In the genomic region with DNA sequence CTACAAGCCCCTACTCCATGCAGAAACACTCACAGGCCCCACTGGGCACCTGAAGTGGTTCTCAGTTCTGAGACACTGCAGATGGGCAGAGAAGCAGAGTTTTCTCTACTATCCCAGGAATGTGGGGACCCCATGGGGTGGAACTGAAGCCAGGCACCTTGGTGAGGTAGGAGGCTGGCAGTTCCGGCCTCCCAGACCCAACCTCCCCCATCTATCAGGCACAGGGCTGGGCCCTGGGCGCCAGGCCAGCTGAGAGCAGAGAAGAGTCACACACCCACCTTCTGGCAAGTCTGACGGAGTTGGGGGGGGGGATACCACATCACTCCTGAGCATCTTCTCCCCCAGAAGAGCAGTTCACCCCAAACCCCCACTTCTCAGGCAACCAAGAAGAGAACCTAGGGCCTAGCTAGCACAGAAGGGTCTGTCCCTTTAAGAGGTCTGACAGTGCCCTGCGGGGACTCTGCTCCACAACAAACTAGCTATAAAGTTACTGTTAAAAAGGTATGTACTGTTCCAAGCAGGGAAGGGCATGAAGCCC, we compare ENCODE assay signal across 8 mouse cellular contexts. TPM values are rescaled to one million over a fixed set of nuclear protein-coding genes. Genes with fewer than 3 reads are reported as not detected.
DNase-seq lines count a peak whose midpoint lies in the region; ATAC-seq and TF ChIP-seq lines count a peak whose summit lies in the region.

No protein-coding gene starts in this region.

- peaks cover 35% of the 10 kb centered on the region for H3K4me1 ChIP-seq in midbrain, embryonic 10.5 days
- peaks cover 14% of the 10 kb centered on the region for H3K4me1 ChIP-seq in midbrain, embryonic 14.5 days (ENCODE audit: control insufficient read depth, insufficient read depth, low read length)
- peaks cover 76% of the 10 kb centered on the region for H3K4me1 ChIP-seq in kidney, embryonic 15.5 days
- peaks cover 27% of the 10 kb centered on the region for H3K4me1 ChIP-seq in small intestine, adult 2 months (ENCODE audit: control insufficient read depth, insufficient read depth, insufficient read length, low read length)

- H3K4me2 ChIP-seq in midbrain, embryonic 14.5 days (ENCODE audit: low read length): no peak overlapping the region
- H3K4me2 ChIP-seq in kidney, embryonic 15.5 days: peak overlapping the region; percentile 63

- peaks cover 86% of the 10 kb centered on the region for H3K36me3 ChIP-seq in midbrain, embryonic 10.5 days
- H3K36me3 ChIP-seq in midbrain, embryonic 14.5 days (ENCODE audit: control insufficient read depth, insufficient read depth, low read length): peaks cover 48% of the 10 kb centered on the region
- peaks cover 65% of the 10 kb centered on the region for H3K36me3 ChIP-seq in kidney, embryonic 15.5 days
- peaks cover 45% of the 10 kb centered on the region for H3K36me3 ChIP-seq in small intestine, adult 2 months (ENCODE audit: control insufficient read depth, insufficient read depth, low read length)

- no peak for TF ChIP-seq POLR2A in small intestine, adult 2 months (IDR thresholded peaks at IDR 0.05; ENCODE audit: low read depth, low read length)

- H3K4me3 ChIP-seq in midbrain, embryonic 10.5 days: no peak overlapping the region
- no peak overlapping the region for H3K4me3 ChIP-seq in midbrain, embryonic 14.5 days (replicated peaks; ENCODE audit: low read depth, low read length)
- H3K4me3 ChIP-seq in kidney, embryonic 15.5 days (replicated peaks): peak overlapping the region; percentile 41
- H3K4me3 ChIP-seq in small intestine, adult 2 months (ENCODE audit: low read depth, low read length): peak overlapping the region; percentile 65

- WGBS in midbrain, embryonic 10.5 days: 72% methylated on average over 4 of the region's 4 CpGs
- 73% methylated on average over 4 of the region's 4 CpGs for WGBS in midbrain, embryonic 14.5 days
- 37% methylated on average over 4 of the region's 4 CpGs for WGBS in kidney, embryonic 15.5 days
- whole genome bisulfite sequencing in small intestine, adult 2 months: 24% methylated on average over 4 of the region's 4 CpGs

- TF ChIP-seq CTCF in small intestine, adult 2 months (IDR thresholded peaks at IDR 0.05; ENCODE audit: extremely low read depth, insufficient read length, insufficient replicate concordance, low read depth, low read length): no peak

- H3K9ac ChIP-seq in midbrain, embryonic 14.5 days (replicated peaks; ENCODE audit: low read length): no peak overlapping the region
- peak overlapping the region; percentile 51 for H3K9ac ChIP-seq in kidney, embryonic 15.5 days

- 0 out of 2 replicates have a peak overlapping the region, but pooled peaks have one; percentile 19 for H3K27ac ChIP-seq in midbrain, embryonic 10.5 days (replicated peaks)
- H3K27ac ChIP-seq in midbrain, embryonic 14.5 days (replicated peaks; ENCODE audit: low read depth, low read length): no peak overlapping the region
- peak overlapping the region; percentile 92 for H3K27ac ChIP-seq in kidney, embryonic 15.5 days
- peak overlapping the region; percentile 85 for H3K27ac ChIP-seq in small intestine, adult 2 months (ENCODE audit: insufficient read depth, low read depth, low read length)

- no peak for ATAC-seq in midbrain, embryonic 14.5 days (ENCODE audit: low FRiP score, low TSS enrichment)
- ATAC-seq in erythroid progenitor cell, adult 5-6 weeks (replicated peaks; ENCODE audit: low FRiP score, poor library complexity, severe bottlenecking): peak; percentile 56
- ATAC-seq in kidney, embryonic 15.5 days (replicated peaks; ENCODE audit: low FRiP score): no peak

- no peak for DNase-seq in midbrain, embryonic 10.5 days (ENCODE audit: low spot score)
- no peak for DNase-seq in midbrain, embryonic 14.5 days
- no peak for DNase-seq in layer of hippocampus, postnatal 14 days (ENCODE audit: low spot score in 2 of 2)
- DNase-seq in layer of hippocampus, adult 11-12 months (ENCODE audit: low spot score): no peak
- DNase-seq in adrenal gland, adult 18-20 months (ENCODE audit: low spot score in 2 of 2): no peak

- no peaks in the 10 kb centered on the region for H3K9me3 ChIP-seq in midbrain, embryonic 10.5 days (replicated peaks)
- H3K9me3 ChIP-seq in midbrain, embryonic 14.5 days (ENCODE audit: control insufficient read depth, low read length): no peaks in the 10 kb centered on the region
- H3K9me3 ChIP-seq in kidney, embryonic 15.5 days (replicated peaks): no peaks in the 10 kb centered on the region

- no peaks in the 10 kb centered on the region for H3K27me3 ChIP-seq in midbrain, embryonic 10.5 days (ENCODE audit: low read depth, poor library complexity, severe bottlenecking)
- H3K27me3 ChIP-seq in midbrain, embryonic 14.5 days (ENCODE audit: control insufficient read depth, insufficient read depth, low read length): no peaks in the 10 kb centered on the region
- H3K27me3 ChIP-seq in kidney, embryonic 15.5 days: no peaks in the 10 kb centered on the region
- H3K27me3 ChIP-seq in small intestine, adult 2 months (ENCODE audit: control insufficient read depth, insufficient read depth, low read length): no peaks in the 10 kb centered on the region

RNA-seq across cellular contexts. Expression of gene Adcy6, which starts 6.9 kb away (rescaled TPM):
- 11.8 and 12.1 TPM in 2 replicates for polyA plus RNA-seq in midbrain, embryonic 10.5 days (2016; fragmentation: Nextera tagmentation; extraction: Ambion mirVana)
- 9.6 and 12.2 TPM in 2 replicates for polyA plus RNA-seq in midbrain, embryonic 14.5 days (2014; fragmentation: Nextera tagmentation; extraction: Ambion mirVana)
- total RNA-seq in erythroid progenitor cell, adult 5-6 weeks (2015; ENCODE audit: low replicate concordance): 62.3 and 81.3 TPM in 2 replicates
- 133 and 140 TPM in 2 replicates for total RNA-seq in erythroid progenitor cell, adult 5-6 weeks (2017; ENCODE audit: low replicate concordance)
- 23.6 and 25.4 TPM in 2 replicates for polyA plus RNA-seq in kidney, embryonic 15.5 days (2015; fragmentation: Nextera tagmentation; extraction: Ambion mirVana)
- polyA plus RNA-seq in small intestine, adult 2 months (2012; rRNA removed): 55.9 and 89.2 TPM in 2 replicates
- 10 to 100 TPM; 45.1 to 45.3 TPM for total RNA-seq in layer of hippocampus, postnatal 14 days (2021)
- 10 to 100 TPM; 48.7 to 83.1 TPM for total RNA-seq in adrenal gland, adult 18-20 months (2021)

RNA-seq across cellular contexts. Expression of gene Cacnb3, which starts 27.6 kb away (rescaled TPM):
- 36.1 and 50.9 TPM in 2 replicates for polyA plus RNA-seq in midbrain, embryonic 10.5 days (2016; fragmentation: Nextera tagmentation; extraction: Ambion mirVana)
- polyA plus RNA-seq in midbrain, embryonic 14.5 days (2014; fragmentation: Nextera tagmentation; extraction: Ambion mirVana): 130 and 136 TPM in 2 replicates
- total RNA-seq in erythroid progenitor cell, adult 5-6 weeks (2015; ENCODE audit: low replicate concordance): not detected in 2 replicates
- 0.77 TPM in 1 of 2 replicates, not detected in the other for total RNA-seq in erythroid progenitor cell, adult 5-6 weeks (2017; ENCODE audit: low replicate concordance)
- polyA plus RNA-seq in kidney, embryonic 15.5 days (2015; fragmentation: Nextera tagmentation; extraction: Ambion mirVana): 29.8 and 36.6 TPM in 2 replicates
- polyA plus RNA-seq in small intestine, adult 2 months (2012; rRNA removed): 19.1 and 40.2 TPM in 2 replicates
- 100 to 1,000 TPM; 159 to 168 TPM for total RNA-seq in layer of hippocampus, postnatal 14 days (2021)
- total RNA-seq in adrenal gland, adult 18-20 months (2021): 10 to 100 TPM; 11.9 to 14.3 TPM

RNA-seq across cellular contexts. Expression of gene 4930415O20Rik, which starts 32.2 kb away (rescaled TPM):
- 0.43 TPM in 1 of 2 replicates, not detected in the other for polyA plus RNA-seq in midbrain, embryonic 10.5 days (2016; fragmentation: Nextera tagmentation; extraction: Ambion mirVana)
- polyA plus RNA-seq in midbrain, embryonic 14.5 days (2014; fragmentation: Nextera tagmentation; extraction: Ambion mirVana): 0.58 TPM in 1 of 2 replicates, not detected in the other
- not detected in 2 replicates for total RNA-seq in erythroid progenitor cell, adult 5-6 weeks (2015; ENCODE audit: low replicate concordance)
- not detected in 2 replicates for total RNA-seq in erythroid progenitor cell, adult 5-6 weeks (2017; ENCODE audit: low replicate concordance)
- 0.76 TPM in 1 of 2 replicates, not detected in the other for polyA plus RNA-seq in kidney, embryonic 15.5 days (2015; fragmentation: Nextera tagmentation; extraction: Ambion mirVana)
- 0.46 and 2.7 TPM in 2 replicates for polyA plus RNA-seq in small intestine, adult 2 months (2012; rRNA removed)
- not detected for total RNA-seq in layer of hippocampus, postnatal 14 days (2021)
- 1 to 10 TPM in 1 of 2 experiments, not detected in 1; 1.2 TPM for total RNA-seq in adrenal gland, adult 18-20 months (2021)

RNA-seq across cellular contexts. Expression of gene Ccnt1, which starts 32.3 kb away (rescaled TPM):
- polyA plus RNA-seq in midbrain, embryonic 10.5 days (2016; fragmentation: Nextera tagmentation; extraction: Ambion mirVana): 59.0 and 61.3 TPM in 2 replicates
- 59.7 and 65.8 TPM in 2 replicates for polyA plus RNA-seq in midbrain, embryonic 14.5 days (2014; fragmentation: Nextera tagmentation; extraction: Ambion mirVana)
- 80.0 and 121 TPM in 2 replicates for total RNA-seq in erythroid progenitor cell, adult 5-6 weeks (2015; ENCODE audit: low replicate concordance)
- 72.0 and 75.4 TPM in 2 replicates for total RNA-seq in erythroid progenitor cell, adult 5-6 weeks (2017; ENCODE audit: low replicate concordance)
- 61.0 and 66.4 TPM in 2 replicates for polyA plus RNA-seq in kidney, embryonic 15.5 days (2015; fragmentation: Nextera tagmentation; extraction: Ambion mirVana)
- 3.6 and 5.2 TPM in 2 replicates for polyA plus RNA-seq in small intestine, adult 2 months (2012; rRNA removed)
- total RNA-seq in layer of hippocampus, postnatal 14 days (2021): 10 to 100 TPM; 43.9 to 44.7 TPM
- 10 to 100 TPM; 52.5 to 65.9 TPM for total RNA-seq in adrenal gland, adult 18-20 months (2021)

RNA-seq across cellular contexts. Expression of gene Ddx23, which starts 59.7 kb away (rescaled TPM):
- polyA plus RNA-seq in midbrain, embryonic 10.5 days (2016; fragmentation: Nextera tagmentation; extraction: Ambion mirVana): 27.2 and 30.8 TPM in 2 replicates
- polyA plus RNA-seq in midbrain, embryonic 14.5 days (2014; fragmentation: Nextera tagmentation; extraction: Ambion mirVana): 17.7 and 24.9 TPM in 2 replicates
- 24.5 and 26.0 TPM in 2 replicates for total RNA-seq in erythroid progenitor cell, adult 5-6 weeks (2015; ENCODE audit: low replicate concordance)
- 49.9 and 91.9 TPM in 2 replicates for total RNA-seq in erythroid progenitor cell, adult 5-6 weeks (2017; ENCODE audit: low replicate concordance)
- polyA plus RNA-seq in kidney, embryonic 15.5 days (2015; fragmentation: Nextera tagmentation; extraction: Ambion mirVana): 23.1 and 23.7 TPM in 2 replicates
- 13.6 and 24.3 TPM in 2 replicates for polyA plus RNA-seq in small intestine, adult 2 months (2012; rRNA removed)
- total RNA-seq in layer of hippocampus, postnatal 14 days (2021): 10 to 100 TPM; 60.3 to 70.2 TPM
- 10 to 100 TPM; 80.7 to 83.8 TPM for total RNA-seq in adrenal gland, adult 18-20 months (2021)

Comparison
In these comparisons a context has a peak if more than half of its experiments do, and no peak if none do; other contexts are left out.
1. H3K4me3 ChIP-seq: peak in kidney, embryonic 15.5 days (single experiment) and small intestine, adult 2 months (single experiment); none in midbrain, embryonic 10.5 days (single experiment) and midbrain, embryonic 14.5 days (single experiment).